Mouse (Mus musculus) splenic B cell, adult 2 months (primary cell): ENCODE results near the gene Tmprss3.

Source experiments
- DNase-seq: peaks from one replicate; pipeline ENCODE4 v3.0.0-alpha.2; 2011; ENCODE audit warnings: low read depth, low spot score
- H3K27me3 ChIP-seq: 2 replicates; pipeline ENCODE4 v1.6.1; 2012; ENCODE audit warnings: mild to moderate bottlenecking, low read length, moderate library complexity, mixed read lengths; ENCODE audit not compliant: control insufficient read depth, poor library complexity, insufficient read depth, severe bottlenecking
- H3K36me3 ChIP-seq: 2 replicates; pipeline ENCODE4 v1.6.1; 2012; ENCODE audit warnings: mild to moderate bottlenecking, low read length, moderate library complexity, mixed read lengths; ENCODE audit not compliant: control insufficient read depth, poor library complexity, insufficient read depth, severe bottlenecking

Tmprss3 gene

GRCm38 (mm10) chr17:31136821-31137220, 62.0 kb downstream of the Tmprss3 start:
- no peaks in the 10 kb centered on the region for H3K36me3 ChIP-seq
- no peak for DNase-seq

GRCm38 (mm10) chr17:31136291-31136690, 62.5 kb downstream of the Tmprss3 start:
- Histone ChIP-seq H3K36me3 (no peaks in the 10 kb centered on the region), H3K27me3 (no peaks in the 10 kb centered on the region)
- DNase-seq, result peak; percentile 18

More at GRCm38 (mm10) chr17:31136821-31137220, 62.0 kb downstream of the Tmprss3 start:
- no peaks in the 10 kb centered on the region for H3K27me3 ChIP-seq

- H3K36me3 ChIP-seq, result no peaks in the 10 kb centered on the region
- DNase-seq, result no peak
Observed at GRCm38 (mm10) chr17:31134913-31135312, 63.9 kb downstream of the Tmprss3 start.

GRCm38 (mm10) chr17:31133776-31134175, 65.0 kb downstream of the Tmprss3 start:
- Histone ChIP-seq H3K27me3 (no peaks in the 10 kb centered on the region), H3K36me3 (no peaks in the 10 kb centered on the region)
- no peak for DNase-seq

More at GRCm38 (mm10) chr17:31134913-31135312, 63.9 kb downstream of the Tmprss3 start:
- H3K27me3 ChIP-seq, result no peaks in the 10 kb centered on the region

- no peak for DNase-seq
- Histone ChIP-seq H3K36me3 (no peaks in the 10 kb centered on the region), H3K27me3 (no peaks in the 10 kb centered on the region)
Observed at GRCm38 (mm10) chr17:31131269-31131821, 67.4 kb downstream of the Tmprss3 start.

GRCm38 (mm10) chr17:31129452-31129851, 69.3 kb downstream of the Tmprss3 start, which contains the start of gene Tff3:
Tff3 (minus strand) TSS chr17:31129646.
- no peaks in the 10 kb centered on the region for H3K27me3 ChIP-seq
- H3K36me3 ChIP-seq, result no peaks in the 10 kb centered on the region
- DNase-seq, result no peak
